Mouse (Mus musculus) erythroblast, embryonic 14.5 days (primary cell): Measurements from ENCODE around the gene Cbx3. TPM values are rescaled to one million over a fixed set of nuclear protein-coding genes. Genes with fewer than 3 reads are reported as not detected.

Experiments used
- H3K27me3 ChIP-seq: 2 replicates; pipeline ENCODE4 v1.6.1; 2012; ENCODE audit warnings: inconsistent platforms; ENCODE audit not compliant: control insufficient read depth
- H3K36me3 ChIP-seq: 2 replicates; pipeline ENCODE4 v1.6.1; 2012; ENCODE audit warnings: mild to moderate bottlenecking, inconsistent platforms; ENCODE audit not compliant: control insufficient read depth
- H3K4me1 ChIP-seq: 2 replicates; pipeline ENCODE4 v1.6.1; 2012; ENCODE audit warnings: inconsistent platforms; ENCODE audit not compliant: control insufficient read depth
- H3K4me3 ChIP-seq: replicated peaks from 2 replicates; pipeline ENCODE3; 2012; ENCODE audit warnings: moderate library complexity, mild to moderate bottlenecking, inconsistent platforms
- H3K9me3 ChIP-seq: 2 replicates; pipeline ENCODE4 v1.6.1; 2012; ENCODE audit warnings: low read length, inconsistent platforms, mixed read lengths; ENCODE audit not compliant: control insufficient read depth
- GATA1 ChIP-seq: IDR thresholded peaks from 2 replicates; pipeline ENCODE4 v1.6.1; 2012; ENCODE audit warnings: low read length, inconsistent platforms, mixed read lengths
- TAL1 ChIP-seq: IDR thresholded peaks from 3 replicates; pipeline ENCODE4 v1.6.1; 2012; ENCODE audit warnings: low read length, inconsistent platforms, mixed read lengths
- polyA plus RNA-seq: library from polyadenylated mRNA; stranded (reverse); fragments of >175 nt; gene quantifications from 2 replicates; pipeline ENCODE4 v1.2.3, GENCODE M21; 2012

Gene Cbx3
- polyA plus RNA-seq, 1 experiment, result 6.6 TPM

GRCm38 (mm10) chr6:51510094-51510493, 39.9 kb downstream of the Cbx3 start:
- no peaks in the 10 kb centered on the region for H3K9me3 ChIP-seq
- H3K4me3 ChIP-seq, result no peak overlapping the region
- no peaks in the 10 kb centered on the region; the same call in 1 of the 2 replicates for H3K4me1 ChIP-seq
- H3K36me3 ChIP-seq, result no peaks in the 10 kb centered on the region
- TF ChIP-seq GATA1, result no peak
- TF ChIP-seq TAL1, result no peak
- no peaks in the 10 kb centered on the region for H3K27me3 ChIP-seq

GRCm38 (mm10) chr6:51510946-51511345, 40.8 kb downstream of the Cbx3 start:
- no peaks in the 10 kb centered on the region for H3K27me3 ChIP-seq
- TF ChIP-seq TAL1 (no peak), GATA1 (no peak)
- no peaks in the 10 kb centered on the region; the same call in 1 of the 2 replicates for H3K4me1 ChIP-seq
- H3K9me3 ChIP-seq, result no peaks in the 10 kb centered on the region
- H3K36me3 ChIP-seq, result no peaks in the 10 kb centered on the region
- H3K4me3 ChIP-seq, result no peak overlapping the region

GRCm38 (mm10) chr6:51513745-51514144, 43.6 kb downstream of the Cbx3 start:
- Histone ChIP-seq H3K4me3 (no peak overlapping the region), H3K27me3 (no peaks in the 10 kb centered on the region), H3K9me3 (no peaks in the 10 kb centered on the region), H3K4me1 (no peaks in the 10 kb centered on the region; the same call in 1 of the 2 replicates), H3K36me3 (no peaks in the 10 kb centered on the region)
- TF ChIP-seq GATA1 (no peak), TAL1 (no peak)

GRCm38 (mm10) chr6:51514860-51515259, 44.7 kb downstream of the Cbx3 start:
- Histone ChIP-seq H3K9me3 (no peaks in the 10 kb centered on the region), H3K4me1 (no peaks in the 10 kb centered on the region), H3K36me3 (no peaks in the 10 kb centered on the region), H3K27me3 (no peaks in the 10 kb centered on the region), H3K4me3 (no peak overlapping the region)
- TF ChIP-seq TAL1, result no peak
- TF ChIP-seq GATA1, result no peak

- Histone ChIP-seq H3K36me3 (no peaks in the 10 kb centered on the region), H3K27me3 (peaks cover 38% of the 10 kb centered on the region), H3K4me3 (no peak overlapping the region), H3K4me1 (peaks cover 3% of the 10 kb centered on the region), H3K9me3 (no peaks in the 10 kb centered on the region)
- no peak for TF ChIP-seq TAL1
These were observed 53.1 kb downstream of the Cbx3 start for GRCm38 (mm10) chr6:51523310-51523709.

GRCm38 (mm10) chr6:51523807-51524320, 53.7 kb downstream of the Cbx3 start, which contains the start of gene Snx10:
TSS of gene Snx10 (plus strand) at chr6:51523901.
- H3K4me1 ChIP-seq, result peaks cover 3% of the 10 kb centered on the region
- peaks cover 38% of the 10 kb centered on the region for H3K27me3 ChIP-seq
- H3K9me3 ChIP-seq, result no peaks in the 10 kb centered on the region
- no peaks in the 10 kb centered on the region for H3K36me3 ChIP-seq
- TF ChIP-seq TAL1, result no peak
- TF ChIP-seq GATA1, result no peak
- H3K4me3 ChIP-seq, result peak within 1 kb of the TSS; percentile 51

GRCm38 (mm10) chr6:51524321-51524931, 54.3 kb downstream of the Cbx3 start:
- Histone ChIP-seq H3K4me1 (peaks cover 3% of the 10 kb centered on the region), H3K36me3 (no peaks in the 10 kb centered on the region), H3K9me3 (no peaks in the 10 kb centered on the region), H3K4me3 (peak overlapping the region; percentile 51), H3K27me3 (peaks cover 38% of the 10 kb centered on the region)
- TF ChIP-seq GATA1 (no peak), TAL1 (no peak)

GRCm38 (mm10) chr6:51525001-51525400, 54.8 kb downstream of the Cbx3 start:
- Histone ChIP-seq H3K36me3 (no peaks in the 10 kb centered on the region), H3K4me3 (no peak overlapping the region), H3K27me3 (peaks cover 38% of the 10 kb centered on the region), H3K9me3 (no peaks in the 10 kb centered on the region), H3K4me1 (peaks cover 3% of the 10 kb centered on the region)
- no peak for TF ChIP-seq TAL1
- TF ChIP-seq GATA1, result no peak

GRCm38 (mm10) chr6:51529457-51529856, 59.3 kb downstream of the Cbx3 start:
- Histone ChIP-seq H3K4me1 (peaks cover 4% of the 10 kb centered on the region), H3K27me3 (peaks cover 14% of the 10 kb centered on the region), H3K9me3 (no peaks in the 10 kb centered on the region), H3K36me3 (no peaks in the 10 kb centered on the region), H3K4me3 (no peak overlapping the region)
- TF ChIP-seq TAL1 (no peak), GATA1 (no peak)

Other genes starting within 250 kb of the Cbx3 start
- gene Nfe2l3, start 37.7 kb upstream of the Cbx3 start, polyA plus RNA-seq, result not detected in 2 replicates
- 37.4 and 41.9 TPM in 2 replicates for gene Hnrnpa2b1, start 466 bp upstream of the Cbx3 start, polyA plus RNA-seq
- gene Snx10, start 53.5 kb downstream of the Cbx3 start, polyA plus RNA-seq, result 0.02 TPM in 1 of 2 replicates, not detected in the other